Mouse (Mus musculus): ENCODE results near the gene Eno3.

The Eno3 gene

DNA sequence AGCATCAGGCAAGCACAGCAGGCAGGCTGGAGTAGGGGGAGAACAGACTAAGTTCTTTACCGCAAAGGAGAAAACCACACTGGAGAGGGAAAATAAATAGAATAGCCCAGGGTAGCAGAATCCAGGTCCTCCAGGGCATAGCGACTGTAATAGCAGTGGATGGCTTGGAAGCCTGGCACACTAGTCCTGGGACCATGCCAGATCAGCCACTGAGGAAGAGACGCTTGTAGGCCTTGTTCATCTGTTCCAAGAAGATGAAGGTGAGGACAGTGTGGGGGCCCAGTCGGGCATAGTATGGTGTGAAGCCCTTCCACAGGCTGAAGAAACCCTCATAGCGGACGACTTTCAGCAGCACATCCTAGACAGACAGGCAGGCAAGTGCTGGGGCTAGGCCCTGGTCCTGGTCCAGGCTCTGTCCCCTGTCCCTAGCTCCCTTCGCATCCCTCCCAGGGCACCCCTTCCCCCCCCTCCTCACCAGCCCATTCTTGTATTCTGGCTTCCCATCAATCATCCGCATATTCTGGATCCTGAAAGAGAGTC lies 12.4 kb upstream of the Eno3 start:
- DNase-seq (ENCODE audit: low read depth) = no peak

DNA sequence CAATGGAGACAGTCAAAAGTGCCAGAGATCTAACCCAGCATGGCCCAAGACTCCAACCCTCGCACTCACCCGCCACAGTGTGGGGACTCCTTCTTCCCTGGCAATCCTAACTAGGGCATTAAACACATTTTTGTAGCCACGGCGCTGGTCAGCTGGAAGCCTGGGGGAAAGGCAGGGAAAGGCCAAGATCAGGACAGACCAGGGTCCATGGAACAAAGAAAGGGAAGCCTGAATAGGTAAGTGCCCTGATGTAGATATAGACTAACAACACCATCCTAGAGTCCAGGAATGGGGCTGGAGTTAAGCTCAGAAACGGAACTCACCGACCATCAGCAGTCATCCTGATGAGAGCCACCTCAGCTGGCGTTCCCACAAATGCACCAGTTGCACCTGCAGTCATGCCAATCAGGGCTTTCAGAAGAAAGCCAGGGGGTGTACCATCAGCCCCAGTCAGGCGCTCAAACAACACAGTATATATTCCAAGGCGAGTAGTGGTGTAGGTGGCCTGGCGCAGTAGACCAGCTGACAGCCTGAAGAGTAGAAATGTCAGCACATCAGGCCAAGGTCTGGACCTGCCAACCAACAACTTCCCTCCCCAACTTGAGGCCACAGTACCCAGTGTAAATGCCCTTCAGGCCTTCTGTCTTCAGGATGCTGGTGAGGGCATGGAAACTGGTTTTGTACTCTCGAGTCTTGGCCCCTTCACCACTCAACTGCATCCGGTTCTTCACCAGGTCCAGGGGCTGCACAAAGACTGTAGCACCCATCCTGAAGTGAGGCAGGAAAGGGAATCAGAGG lies 11.3 kb upstream of the Eno3 start:
- no peak for DNase-seq (ENCODE audit: low read depth)

DNA sequence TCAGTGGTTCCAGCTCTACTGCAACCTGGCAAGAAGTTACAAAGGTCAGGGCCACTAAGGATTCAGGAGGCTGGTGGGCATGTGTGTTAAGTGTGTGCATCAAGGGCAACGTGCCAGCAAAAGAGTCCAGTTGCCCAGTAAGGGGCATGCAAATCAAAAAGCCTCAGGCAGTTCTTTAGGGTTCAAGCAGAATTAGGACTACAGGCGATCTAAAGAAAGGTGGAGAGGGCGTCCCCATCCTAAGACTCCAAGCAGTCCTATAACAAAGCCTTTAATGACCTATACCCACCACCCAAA lies 10.8 kb upstream of the Eno3 start:
- DNase-seq (ENCODE audit: low read depth) = no peak

DNA sequence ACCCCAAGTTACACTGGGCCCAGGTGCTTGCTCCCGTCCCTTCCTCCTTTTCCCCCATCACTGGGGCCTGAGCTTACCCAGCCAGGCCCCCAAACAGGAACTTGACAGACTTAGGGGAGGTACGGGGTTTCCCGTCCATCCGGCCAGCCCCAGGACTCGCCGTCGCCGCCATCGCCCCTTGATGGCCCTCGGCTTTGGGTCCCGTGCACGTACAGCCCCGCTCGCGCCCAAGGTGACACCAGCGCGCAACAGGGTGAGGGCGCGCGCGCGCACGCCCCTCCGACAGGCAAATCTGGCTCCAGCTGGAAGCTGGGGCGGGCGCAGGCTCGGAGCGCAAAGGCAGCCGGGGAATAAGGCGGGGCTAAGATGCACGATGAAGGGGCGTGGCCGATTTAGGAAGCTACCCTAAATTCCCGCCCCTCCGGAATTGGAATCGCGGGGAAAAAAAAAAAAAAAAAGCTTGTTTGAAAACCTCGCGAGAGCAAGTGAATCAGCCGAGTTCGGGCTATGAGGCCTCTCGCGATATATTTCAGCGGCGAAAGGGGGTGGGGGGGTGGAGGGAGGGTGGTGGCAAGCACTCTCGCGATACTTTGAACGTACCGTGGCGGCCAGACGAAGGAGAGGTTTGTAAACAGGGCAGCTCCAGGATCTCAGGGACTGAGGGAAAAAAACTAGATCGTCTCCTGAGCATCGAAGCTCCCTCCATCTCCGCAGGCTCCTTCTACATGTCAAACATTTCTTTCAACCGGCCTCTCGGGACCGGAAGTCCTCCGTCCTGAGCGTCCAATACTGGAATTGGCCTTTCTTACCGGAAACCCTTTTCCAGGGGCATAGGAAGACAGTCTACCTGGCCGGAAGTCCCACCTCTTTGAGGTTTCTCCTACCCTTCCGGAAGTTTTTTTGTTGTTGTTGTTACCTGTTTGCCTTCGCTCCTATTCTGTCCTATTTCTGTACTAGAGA lies 10.0 kb upstream of the Eno3 start, which contains the start of the genes Rnf167 and Slc25a11:
Gene Rnf167 (plus strand): TSS at position 545 of the 960 bp plus-strand sequence.
Gene Slc25a11 (minus strand): TSS at position 789 of the 960 bp plus-strand sequence.
- peak; percentile 98 for DNase-seq (ENCODE audit: low read depth)

DNA sequence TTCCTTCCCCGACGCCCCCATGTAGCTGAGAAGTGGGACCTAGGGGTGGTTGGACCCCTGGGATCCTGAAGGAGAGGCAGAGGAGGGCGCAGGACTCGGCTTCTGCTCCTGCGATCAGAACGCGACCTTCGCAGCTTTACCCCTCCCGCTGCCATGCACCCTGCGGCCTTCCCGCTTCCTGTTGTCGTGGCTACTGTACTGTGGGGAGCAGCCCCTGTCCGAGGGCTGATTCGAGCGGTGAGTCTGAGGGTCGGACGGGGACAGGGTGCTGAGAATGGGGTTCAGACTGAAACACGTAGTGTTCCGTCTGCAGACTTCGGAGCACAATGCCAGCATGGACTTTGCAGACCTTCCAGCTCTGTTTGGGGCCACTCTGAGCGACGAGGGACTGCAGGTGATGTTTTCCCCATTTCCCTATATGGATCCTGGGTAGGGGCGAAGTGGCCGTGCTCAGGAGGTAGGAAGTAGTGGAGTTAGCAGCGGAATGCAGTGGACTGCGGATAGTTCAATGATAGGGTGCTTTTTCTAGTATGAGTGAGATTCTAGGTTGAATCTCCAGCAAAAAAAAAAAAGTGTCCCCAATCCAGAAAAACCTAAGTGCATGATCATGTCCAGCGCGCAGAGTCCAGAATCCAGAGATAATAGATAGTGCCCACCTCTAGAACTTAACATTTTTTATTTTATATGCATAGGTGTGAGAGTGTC lies 9.1 kb upstream of the Eno3 start:
- DNase-seq (ENCODE audit: low read depth) = no peak

DNA sequence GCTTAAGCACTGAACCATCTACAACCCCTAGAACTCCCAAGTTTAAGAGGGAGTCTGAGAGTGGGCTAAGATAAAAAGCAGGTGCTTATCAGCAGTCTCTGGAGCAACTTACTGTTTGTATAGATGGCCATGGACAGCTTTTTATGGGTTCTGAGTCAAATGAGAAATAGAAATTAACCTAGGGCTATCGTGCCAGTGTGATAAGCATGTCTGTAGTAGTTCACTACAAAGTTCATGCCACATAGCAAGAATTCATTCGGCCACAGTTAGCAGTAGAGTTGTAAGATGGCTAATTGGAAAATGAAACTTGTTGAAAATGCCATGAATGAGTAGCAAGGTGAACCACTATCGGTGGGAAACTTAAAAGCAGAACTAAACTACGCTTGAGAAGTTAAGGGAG lies 8.5 kb upstream of the Eno3 start:
- DNase-seq (ENCODE audit: low read depth) = no peak

DNA sequence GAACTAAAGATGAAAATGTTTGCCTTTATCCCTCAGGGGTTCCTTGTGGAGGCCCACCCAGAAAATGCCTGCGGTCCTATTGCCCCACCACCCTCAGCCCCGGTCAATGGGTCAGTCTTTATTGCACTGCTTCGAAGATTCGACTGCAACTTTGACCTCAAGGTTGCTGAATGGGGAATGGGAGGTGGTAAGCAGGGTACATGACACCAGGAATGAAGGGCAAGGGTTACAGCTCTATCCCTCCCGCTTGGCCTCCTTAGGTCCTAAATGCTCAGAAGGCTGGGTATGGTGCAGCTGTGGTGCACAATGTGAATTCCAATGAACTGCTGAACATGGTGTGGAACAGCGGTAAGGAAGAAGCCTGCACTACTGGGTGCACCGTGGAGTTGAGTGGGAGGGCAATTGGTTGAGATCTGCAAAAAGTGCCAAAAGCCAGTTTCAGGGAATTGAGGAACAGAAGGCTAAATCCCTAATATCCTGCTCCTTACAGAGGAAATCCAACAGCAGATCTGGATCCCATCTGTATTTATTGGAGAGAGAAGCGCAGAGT lies 7.7 kb upstream of the Eno3 start:
- no peak for DNase-seq (ENCODE audit: low read depth)

DNA sequence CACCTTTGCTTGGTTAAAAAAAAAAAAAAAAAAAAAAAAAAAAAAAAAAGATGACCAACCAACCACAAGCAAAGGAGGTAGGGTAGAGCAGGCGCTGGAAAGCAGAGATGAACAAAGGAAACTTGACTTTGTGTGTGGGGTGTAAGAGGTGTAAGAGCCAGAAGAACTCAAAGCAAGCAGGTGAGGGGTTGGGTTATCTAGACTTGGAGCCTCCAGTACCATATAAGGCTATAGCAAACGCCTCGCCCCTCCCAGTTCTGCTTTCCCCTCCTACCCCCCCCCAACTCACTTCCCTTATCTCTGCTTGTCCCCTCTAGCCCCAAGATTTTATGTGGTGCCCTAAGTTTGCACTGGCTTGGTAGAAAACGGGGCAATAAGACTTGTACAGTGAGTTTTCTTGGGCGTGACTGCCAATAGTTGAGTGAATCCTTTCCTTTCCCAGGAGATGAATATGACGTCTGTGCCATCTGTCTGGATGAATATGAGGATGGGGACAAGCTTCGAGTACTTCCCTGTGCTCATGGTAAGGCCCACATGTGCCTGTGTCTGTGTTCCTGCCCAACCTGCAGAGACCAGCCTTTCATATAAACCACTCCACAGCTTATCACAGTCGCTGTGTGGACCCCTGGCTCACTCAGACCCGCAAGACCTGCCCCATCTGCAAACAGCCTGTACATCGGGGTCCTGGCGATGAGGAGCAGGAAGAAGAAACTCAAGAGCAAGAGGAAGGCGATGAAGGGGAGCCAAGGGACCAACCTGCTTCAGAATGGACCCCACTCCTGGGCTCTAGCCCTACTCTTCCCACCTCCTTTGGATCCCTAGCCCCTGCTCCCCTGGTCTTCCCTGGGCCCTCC lies 6.5 kb upstream of the Eno3 start:
- no peak for DNase-seq (ENCODE audit: low read depth)

DNA sequence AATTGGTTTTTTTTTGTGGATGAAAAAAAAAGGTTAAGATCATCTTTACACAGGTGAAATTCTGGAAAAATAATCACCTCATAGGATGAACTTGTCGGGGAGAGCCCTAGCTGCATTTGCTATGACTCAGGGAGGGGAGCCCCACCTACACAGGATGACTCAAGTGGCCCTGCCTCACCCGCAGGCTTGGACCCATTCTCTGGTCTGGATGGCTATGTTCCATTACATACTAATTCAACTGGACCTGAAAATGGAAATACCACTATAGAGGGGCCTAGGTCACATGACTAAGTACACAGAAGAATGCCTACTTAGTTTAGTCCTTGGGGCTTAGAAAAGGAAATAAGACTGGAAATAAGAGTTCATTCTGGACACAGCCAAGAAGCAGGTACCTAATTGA lies 5.6 kb upstream of the Eno3 start:
- DNase-seq (ENCODE audit: low read depth) = no peak

DNA sequence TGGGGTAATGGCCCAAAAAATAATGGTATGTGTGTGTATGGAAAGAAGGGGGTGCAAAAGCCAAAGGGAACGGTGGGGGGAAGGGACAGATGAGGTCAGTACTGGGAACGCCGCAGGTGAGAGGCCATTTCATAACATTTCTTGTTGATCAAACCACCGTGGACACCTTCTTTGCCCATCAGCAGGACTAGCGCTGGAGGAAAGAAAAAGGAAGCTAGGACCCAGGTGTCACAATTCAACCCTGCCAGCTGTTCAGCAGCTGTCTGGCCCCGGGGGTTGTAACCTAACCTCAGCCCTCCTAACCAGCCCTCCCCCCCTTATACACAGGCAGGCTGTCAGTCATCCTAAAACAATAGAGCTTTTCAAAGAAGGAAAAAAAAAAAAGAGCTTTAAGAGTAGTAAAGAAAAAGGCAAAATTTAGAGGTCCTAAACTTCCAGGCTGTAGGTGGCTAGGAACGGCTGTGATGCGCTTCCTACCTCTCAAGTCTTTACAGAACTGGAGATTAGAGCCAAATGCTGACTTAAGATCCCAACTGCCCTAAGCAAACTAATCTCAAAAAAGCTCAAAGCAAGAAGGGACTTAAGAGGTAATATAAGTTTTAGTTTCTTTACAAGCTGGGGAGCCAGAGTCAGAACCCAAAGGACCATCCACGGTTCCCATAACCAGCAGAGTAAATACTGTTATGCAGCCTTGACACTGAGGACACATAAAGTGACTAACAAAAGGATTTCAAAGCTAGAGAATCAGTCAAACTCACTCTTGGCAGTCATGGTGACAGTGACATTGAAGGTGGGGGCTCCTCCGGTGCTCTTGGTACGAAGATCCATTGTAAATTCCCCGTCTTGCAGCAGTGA lies 4.7 kb upstream of the Eno3 start:
- DNase-seq (ENCODE audit: low read depth) = no peak

DNA sequence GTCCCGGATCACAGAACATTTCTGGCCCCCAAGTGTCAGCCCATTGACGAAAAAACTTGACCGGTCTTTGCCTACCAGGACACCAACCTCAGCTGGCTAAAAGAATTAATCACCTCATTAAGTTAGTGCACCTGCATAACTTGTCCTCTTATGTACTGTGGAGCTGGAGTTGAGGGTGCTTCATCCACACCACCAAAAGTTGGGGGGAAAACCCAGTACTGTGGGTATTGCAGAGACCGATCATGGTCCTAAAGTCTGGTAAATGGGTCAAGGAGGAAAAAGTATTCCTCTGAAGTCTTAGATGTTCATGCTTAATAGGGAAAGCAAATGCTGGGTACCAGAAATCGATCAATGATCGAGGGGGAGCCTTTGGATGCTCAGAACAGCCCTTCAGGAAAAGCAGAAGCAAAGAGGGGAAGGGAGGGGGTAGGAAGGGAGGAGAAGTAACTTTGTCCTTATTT lies 4.1 kb upstream of the Eno3 start:
- no peak for DNase-seq (ENCODE audit: low read depth)

DNA sequence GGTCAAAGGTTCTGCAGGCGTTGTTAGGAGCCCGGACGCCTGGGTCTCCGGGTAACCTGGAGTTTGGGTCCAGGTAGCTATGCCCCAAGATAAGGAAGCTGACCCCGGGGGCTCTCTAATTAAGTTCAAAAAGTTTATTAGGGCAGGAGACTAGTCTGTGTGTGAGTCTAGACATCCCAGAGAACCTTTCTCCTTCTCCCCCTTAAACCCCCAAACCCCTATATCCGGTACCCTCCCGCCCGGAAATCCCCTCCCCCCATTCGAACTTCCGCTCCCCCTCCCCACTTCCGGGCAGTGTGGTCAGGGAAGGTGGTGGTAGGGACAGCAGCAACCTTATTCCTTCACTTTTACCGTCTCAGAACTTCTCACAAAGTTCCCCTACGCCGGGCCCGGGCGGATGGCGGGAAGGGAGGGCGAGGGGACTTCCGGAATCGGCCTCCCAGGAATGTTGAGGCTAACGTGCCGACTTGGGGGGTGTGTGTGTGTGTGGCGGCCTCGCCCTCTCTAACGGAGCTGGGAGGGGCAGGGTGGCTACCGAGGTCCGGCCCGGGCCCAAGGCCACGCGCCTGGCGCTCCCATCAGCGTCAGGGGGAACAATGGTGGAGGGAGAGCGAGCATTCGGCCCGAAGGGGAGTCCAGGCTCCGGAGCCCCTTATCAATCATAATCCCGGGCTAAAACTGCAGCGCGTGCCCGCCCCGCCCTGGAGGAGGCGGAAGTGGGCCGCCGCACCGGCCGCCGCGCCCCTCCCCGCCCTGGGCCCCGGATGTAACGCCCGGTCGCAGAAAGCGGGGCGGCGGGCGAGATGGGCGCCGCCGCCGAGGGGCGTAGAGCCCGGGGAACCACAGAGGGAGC lies 3.4 kb upstream of the Eno3 start:
- DNase-seq (ENCODE audit: low read depth) = no peak

DNA sequence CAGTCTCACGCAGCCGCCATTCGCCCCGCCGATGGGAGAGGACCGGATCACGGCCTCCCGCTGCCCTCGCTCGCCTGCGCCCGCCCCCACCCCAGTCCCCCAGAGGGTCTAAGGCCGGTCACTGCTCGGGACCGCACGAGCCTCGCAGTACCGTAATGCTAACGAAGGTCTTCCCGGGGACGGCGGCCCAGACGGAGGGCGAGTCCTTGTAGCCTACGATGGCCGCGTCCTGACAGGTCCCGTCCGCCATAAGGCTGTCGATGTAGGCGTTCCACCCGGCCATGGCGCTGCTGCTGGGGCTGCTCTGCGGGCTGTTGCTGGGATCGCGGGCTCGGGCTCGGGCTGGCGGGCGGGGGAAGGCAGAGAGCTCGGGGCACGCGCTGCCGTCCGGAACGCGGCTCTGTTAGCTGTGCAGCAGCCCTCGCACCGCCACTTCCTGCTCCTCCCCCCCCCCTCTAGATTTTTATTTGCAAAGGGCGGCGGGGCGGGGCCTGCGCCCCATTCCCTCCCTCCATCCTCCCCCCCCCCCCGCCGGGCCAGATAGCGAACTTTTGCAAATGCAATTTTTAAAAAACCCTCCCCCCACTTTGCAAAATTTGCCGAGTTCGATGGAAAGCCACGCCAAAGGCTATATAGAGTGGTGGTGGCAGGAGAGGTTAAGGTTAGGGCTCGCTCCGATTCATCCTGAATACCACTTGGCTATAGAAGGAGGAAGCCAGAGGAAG lies 2.6 kb upstream of the Eno3 start, which contains the start of gene Pfn1:
Gene Pfn1 (minus strand): TSS at position 447 of the 725 bp plus-strand sequence.
- peak; percentile 75 for DNase-seq (ENCODE audit: low read depth)

DNA sequence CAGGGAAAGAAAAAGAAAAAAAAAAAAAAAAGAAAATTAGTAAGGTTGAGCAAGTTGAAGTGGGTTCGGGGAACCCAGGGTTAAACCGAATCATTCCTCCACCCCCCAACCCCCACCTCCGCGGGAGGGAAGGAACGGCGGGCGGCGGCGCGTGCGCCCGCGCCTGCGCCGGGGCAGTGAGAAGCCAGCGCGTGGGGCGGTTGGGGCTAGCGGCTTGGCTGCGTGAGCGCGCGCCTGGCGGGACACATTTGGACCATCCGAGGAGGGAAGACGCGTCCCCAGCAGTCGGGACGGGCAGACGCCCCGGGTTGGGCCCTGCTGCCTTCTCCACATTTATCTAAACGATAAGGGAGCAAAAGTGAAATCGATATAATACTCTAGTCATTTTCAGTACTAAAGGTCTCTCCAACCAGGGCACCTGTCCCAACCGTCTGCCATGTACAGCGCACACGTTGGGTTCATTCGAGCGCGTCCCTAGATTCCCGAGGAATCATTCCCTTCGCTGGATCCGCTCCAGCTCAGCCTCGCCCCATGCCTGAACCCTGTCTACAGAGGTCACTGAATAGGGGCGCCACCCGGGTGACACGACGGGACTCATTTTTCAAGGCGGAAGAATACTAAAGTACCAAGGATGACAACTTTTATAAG lies 2.0 kb upstream of the Eno3 start:
- no peak for DNase-seq (ENCODE audit: low read depth)

DNA sequence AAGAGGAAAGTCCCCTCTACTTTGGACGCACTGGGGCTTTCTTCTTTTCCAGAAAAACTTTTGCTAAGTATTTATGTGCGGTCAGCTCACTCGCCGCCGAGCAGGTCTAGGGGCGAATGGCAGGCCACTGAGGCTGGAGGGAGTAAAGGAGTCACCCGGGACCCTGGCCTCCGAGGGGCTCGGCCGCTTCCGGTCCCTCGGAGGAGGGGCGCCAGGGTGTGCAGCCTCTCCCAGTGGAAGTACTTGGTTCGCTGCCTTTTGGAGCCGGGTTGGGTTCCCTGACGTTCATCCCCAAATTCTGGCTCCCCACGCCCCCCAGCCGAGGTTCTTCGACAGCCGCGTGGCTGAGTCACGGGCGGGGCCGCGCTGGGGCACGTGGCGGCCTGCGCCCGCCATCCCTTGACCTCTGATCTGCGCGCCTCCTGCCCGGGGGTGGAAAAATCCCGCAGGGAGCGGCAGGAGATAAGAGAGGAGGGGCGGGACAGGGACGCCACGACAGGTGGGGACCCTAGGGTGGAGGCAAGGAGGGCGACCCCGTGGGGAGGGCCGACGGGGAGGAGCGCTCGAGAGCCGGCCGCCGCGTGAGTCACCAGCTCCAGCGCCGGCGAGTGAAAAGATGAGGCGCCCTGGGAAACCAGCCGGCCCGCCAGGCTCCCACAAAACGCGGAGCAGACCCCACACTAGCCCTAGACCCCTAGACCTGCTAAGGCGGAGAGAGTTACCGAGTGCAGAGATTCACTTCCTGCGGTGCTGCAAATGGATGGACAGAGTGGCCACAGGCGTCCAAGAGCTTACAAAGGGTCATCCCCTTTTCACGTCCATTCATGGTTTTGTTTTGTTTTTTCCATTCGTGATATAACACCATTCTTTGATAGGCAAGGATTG lies 1.2 kb upstream of the Eno3 start:
- no peak for DNase-seq (ENCODE audit: low read depth)

DNA sequence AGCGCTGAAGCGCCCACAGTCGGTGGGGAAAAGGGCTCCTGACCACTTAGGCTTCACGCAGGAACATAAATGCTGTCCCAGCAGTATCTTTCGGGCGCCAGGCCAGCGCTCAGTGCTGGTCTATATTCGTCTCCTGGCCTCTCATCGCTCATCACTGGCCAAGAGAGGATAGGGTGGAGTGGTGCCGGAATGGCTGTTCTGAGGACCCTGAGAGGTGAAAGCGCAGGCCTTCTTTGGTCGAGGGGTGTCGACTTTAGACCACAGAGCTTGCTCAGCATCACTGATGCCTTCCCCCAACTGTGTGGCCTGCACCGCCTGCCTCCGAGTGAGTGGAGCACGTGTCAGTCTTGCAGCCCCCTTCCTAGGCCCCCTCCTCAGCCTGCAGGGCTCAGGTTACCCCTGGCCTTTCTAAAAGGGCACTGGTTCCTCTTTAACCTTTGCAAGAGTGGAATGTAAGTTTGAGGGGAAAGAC lies 510 bp upstream of the Eno3 start:
- no peak for DNase-seq (ENCODE audit: low read depth)
